Mouse (Mus musculus) natural killer cell, adult 2 months (primary cell): Measurements from ENCODE around the gene Mmp21.
A peak's percentile ranks its signal among the peaks of the same experiment; 100 is the strongest.

Experiments used
- DNase-seq, 2 experiments: peaks; one replicate each; pipeline ENCODE4 v3.0.0; 2022; ENCODE audit warnings: low spot score in 2 of 2

Mmp21 gene

GRCm38 (mm10) chr7:133662467-133662866, 17.4 kb downstream of the Mmp21 start:
- no peak for DNase-seq

GRCm38 (mm10) chr7:133645716-133646115, 34.1 kb downstream of the Mmp21 start:
- no peak for DNase-seq

- DNase-seq, result no peak
These were observed 41.0 kb downstream of the Mmp21 start for GRCm38 (mm10) chr7:133638821-133639220.

- DNase-seq, result peak; percentile 6 to 17
These were observed 41.6 kb downstream of the Mmp21 start for GRCm38 (mm10) chr7:133638306-133638705.

GRCm38 (mm10) chr7:133637361-133638305, 42.2 kb downstream of the Mmp21 start, which contains the start of gene Edrf1:
Gene Edrf1, plus strand, starts transcription at chr7:133637543.
- DNase-seq, result peak; percentile 99

GRCm38 (mm10) chr7:133636738-133637352, 43.0 kb downstream of the Mmp21 start:
- peak; percentile 83 to 90 for DNase-seq

- no peak for DNase-seq
These were observed 44.8 kb downstream of the Mmp21 start for GRCm38 (mm10) chr7:133634932-133635650.

- DNase-seq, result peak; percentile 26 to 53
These were observed 47.4 kb downstream of the Mmp21 start for GRCm38 (mm10) chr7:133632476-133632875.

- no peak for DNase-seq
These were observed 49.0 kb downstream of the Mmp21 start for GRCm38 (mm10) chr7:133630821-133631220.

GRCm38 (mm10) chr7:133627184-133627936, 52.5 kb downstream of the Mmp21 start:
- DNase-seq, result no peak
